Mouse (Mus musculus): ENCODE data around the gene Fam171a2.

GRCm38 (mm10) chr11:102495742-102496141 lies 48.3 kb upstream of the Fam171a2 start:
- no peak for TF ChIP-seq CTCF (IDR thresholded peaks at IDR 0.05; ENCODE audit: control insufficient read depth, insufficient read depth, low read length)
- TF ChIP-seq POLR2A (IDR thresholded peaks at IDR 0.05; ENCODE audit: borderline replicate concordance, control insufficient read depth, low read depth, low read length): no peak

Measured in bone marrow, adult 2 months (tissue).